Mouse (Mus musculus): ENCODE data around the gene Cmtm8.
A peak's percentile ranks its signal among the peaks of the same experiment; 100 is the strongest.

Cmtm8 gene

GRCm38 (mm10) chr9:114821548-114822289 is 22.2 kb downstream of the Cmtm8 start:
- DNase-seq (ENCODE audit: low spot score in 2 of 2) = no peak

- no peak for DNase-seq (ENCODE audit: low spot score in 2 of 2)
Observed at GRCm38 (mm10) chr9:114818918-114819317, 25.0 kb downstream of the Cmtm8 start.

- no peak for DNase-seq (ENCODE audit: low spot score in 2 of 2)
Observed at GRCm38 (mm10) chr9:114817012-114817411, 26.9 kb downstream of the Cmtm8 start.

- no peak for DNase-seq (ENCODE audit: low spot score in 2 of 2)
Observed at GRCm38 (mm10) chr9:114816121-114816520, 27.8 kb downstream of the Cmtm8 start.

GRCm38 (mm10) chr9:114815315-114815714 is 28.6 kb downstream of the Cmtm8 start:
- DNase-seq (ENCODE audit: low spot score in 2 of 2) = no peak

- no peak for DNase-seq (ENCODE audit: low spot score in 2 of 2)
Observed at GRCm38 (mm10) chr9:114812001-114812400, 32.0 kb downstream of the Cmtm8 start.

- no peak for DNase-seq (ENCODE audit: low spot score in 2 of 2)
Observed at GRCm38 (mm10) chr9:114810837-114811236, 33.1 kb downstream of the Cmtm8 start.

- DNase-seq (ENCODE audit: low spot score in 2 of 2) = no peak
Observed at GRCm38 (mm10) chr9:114808671-114809070, 35.3 kb downstream of the Cmtm8 start.

GRCm38 (mm10) chr9:114807261-114807660 is 36.7 kb downstream of the Cmtm8 start:
- no peak for DNase-seq (ENCODE audit: low spot score in 2 of 2)

- DNase-seq (ENCODE audit: low spot score in 2 of 2) = peak; percentile 14 to 39
Observed at GRCm38 (mm10) chr9:114805151-114805671, 38.7 kb downstream of the Cmtm8 start.

GRCm38 (mm10) chr9:114802191-114802590 is 41.8 kb downstream of the Cmtm8 start:
- no peak for DNase-seq (ENCODE audit: low spot score in 2 of 2)

- no peak for DNase-seq (ENCODE audit: low spot score in 2 of 2)
Observed at GRCm38 (mm10) chr9:114801301-114801700, 42.7 kb downstream of the Cmtm8 start.

- no peak for DNase-seq (ENCODE audit: low spot score in 2 of 2)
Observed at GRCm38 (mm10) chr9:114799498-114800107, 44.4 kb downstream of the Cmtm8 start.

GRCm38 (mm10) chr9:114798845-114799244 is 45.1 kb downstream of the Cmtm8 start:
- no peak for DNase-seq (ENCODE audit: low spot score in 2 of 2)

GRCm38 (mm10) chr9:114797329-114798004 is 46.5 kb downstream of the Cmtm8 start:
- DNase-seq (ENCODE audit: low spot score in 2 of 2) = peak; percentile 78 to 87

- DNase-seq (ENCODE audit: low spot score in 2 of 2) = no peak
Observed at GRCm38 (mm10) chr9:114796473-114797050, 47.4 kb downstream of the Cmtm8 start.

GRCm38 (mm10) chr9:114794491-114794890 is 49.5 kb downstream of the Cmtm8 start:
- no peak for DNase-seq (ENCODE audit: low spot score in 2 of 2)

- DNase-seq (ENCODE audit: low spot score in 2 of 2) = no peak
Observed at GRCm38 (mm10) chr9:114793764-114794295, 50.1 kb downstream of the Cmtm8 start.

- no peak for DNase-seq (ENCODE audit: low spot score in 2 of 2)
Observed at GRCm38 (mm10) chr9:114789989-114790388, 54.0 kb downstream of the Cmtm8 start.

- DNase-seq (ENCODE audit: low spot score in 2 of 2) = no peak
Observed at GRCm38 (mm10) chr9:114789557-114789956, 54.4 kb downstream of the Cmtm8 start.

GRCm38 (mm10) chr9:114788697-114789096 is 55.3 kb downstream of the Cmtm8 start:
- DNase-seq (ENCODE audit: low spot score in 2 of 2) = no peak

- no peak for DNase-seq (ENCODE audit: low spot score in 2 of 2)
Observed at GRCm38 (mm10) chr9:114787716-114788115, 56.2 kb downstream of the Cmtm8 start.
